19 mouse cellular contexts compared by ENCODE assay signal in the genomic region with DNA sequence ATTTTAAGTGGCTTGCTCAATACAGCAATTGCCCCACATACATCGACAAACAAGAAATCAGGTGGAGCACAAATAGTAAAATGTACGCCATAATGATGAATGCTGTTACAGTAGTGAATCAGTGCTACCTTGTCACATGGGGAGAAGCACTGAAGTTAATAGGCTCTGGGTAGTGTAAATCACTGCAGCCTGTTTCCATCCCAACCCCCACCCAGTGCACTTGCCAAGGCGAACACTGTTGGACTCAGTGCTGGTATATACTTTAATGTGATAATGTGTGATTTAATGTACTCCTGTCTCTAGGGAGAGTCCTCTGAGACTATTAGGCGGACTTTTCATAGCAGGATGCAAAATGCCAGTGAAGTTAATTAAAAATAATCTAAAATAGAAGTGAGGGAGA. TPM values are rescaled to one million over a fixed set of nuclear protein-coding genes. Genes with fewer than 3 reads are reported as not detected.
A peak's percentile ranks its signal among the peaks of the same experiment; 100 is the strongest.
DNase-seq lines count a peak whose midpoint lies in the region; ATAC-seq and TF ChIP-seq lines count a peak whose summit lies in the region.
"Had no signal": no experiment of that assay in that cellular context is flagged by ENCODE, and none has a peak within 500 bp of the region (broad histone marks: within the 10 kb centered on the region; RNA-seq: fewer than 3 reads in every experiment).

No protein-coding gene starts in this region.

- 62% methylated on average over 4 of the region's 4 CpGs for WGBS in heart, adult 2 months
- WGBS in neural tube, embryonic 13.5 days, result 61% methylated on average over 4 of the region's 4 CpGs
- WGBS in neural tube, embryonic 15.5 days, result 59% methylated on average over 4 of the region's 4 CpGs
- 96% methylated on average over 4 of the region's 4 CpGs for WGBS in macrophage (ENCODE audit: missing documents)

- no peak overlapping the region for H3K9ac ChIP-seq in heart, adult 2 months (ENCODE audit: low read depth, low read length)
- no peak overlapping the region for H3K9ac ChIP-seq in neural tube, embryonic 13.5 days
- no peak overlapping the region for H3K9ac ChIP-seq in neural tube, embryonic 15.5 days (replicated peaks)
- H3K9ac ChIP-seq: forebrain, embryonic 13.5 days; forebrain, postnatal 0 days had no signal

- intact Hi-C loops in heart, adult 2 months (cut with DNase I), result no loop called here
- intact Hi-C loops in heart, postnatal 36 days (cut with DNase I), result no loop called here

- no peak for TF ChIP-seq CTCF in heart, adult 2 months (IDR thresholded peaks at IDR 0.05)

- DNase-seq in heart, adult 2 months, result no peak
- DNase-seq in heart, postnatal 36 days, result no peak
- DNase-seq in kidney, postnatal 4 days, result peak; percentile 51 to 52
- DNase-seq in kidney, adult 18-20 months, result no peak
- DNase-seq in layer of hippocampus, postnatal 14 days (ENCODE audit: low spot score in 2 of 2), result no peak
- DNase-seq: adrenal gland, postnatal 14 days; cerebellum, adult 2 months; cerebellum, postnatal 10 days; forebrain, postnatal 0 days; gastrocnemius, postnatal 36 days; heart, adult 18-20 months had no signal

- peaks cover 18% of the 10 kb centered on the region for H3K4me1 ChIP-seq in heart, adult 2 months (ENCODE audit: control insufficient read depth, insufficient read depth, low read length)
- peaks cover 19% of the 10 kb centered on the region for H3K4me1 ChIP-seq in neural tube, embryonic 13.5 days (replicated peaks)
- peaks cover 15% of the 10 kb centered on the region for H3K4me1 ChIP-seq in neural tube, embryonic 15.5 days

- H3K36me3 ChIP-seq in heart, adult 2 months (ENCODE audit: control insufficient read depth, insufficient read depth, low read length), result peaks cover 48% of the 10 kb centered on the region
- H3K36me3 ChIP-seq in neural tube, embryonic 13.5 days, result no peaks in the 10 kb centered on the region
- no peaks in the 10 kb centered on the region for H3K36me3 ChIP-seq in neural tube, embryonic 15.5 days
- H3K36me3 ChIP-seq in macrophage (ENCODE audit: inconsistent target), result no peaks in the 10 kb centered on the region
- H3K36me3 ChIP-seq: G1E had no signal

- no peak overlapping the region for H3K4me2 ChIP-seq in neural tube, embryonic 13.5 days
- H3K4me2 ChIP-seq in neural tube, embryonic 15.5 days, result no peak overlapping the region
- H3K4me2 ChIP-seq: forebrain, embryonic 13.5 days; heart, embryonic 11.5 days had no signal

- no peak for TF ChIP-seq POLR2A in heart, adult 2 months (IDR thresholded peaks at IDR 0.05; ENCODE audit: insufficient read depth, low read depth, low read length)

- TF ChIP-seq EP300 in heart, adult 2 months (IDR thresholded peaks at IDR 0.05; ENCODE audit: insufficient read depth, low read depth, low read length), result no peak

- H3K27ac ChIP-seq in heart, adult 2 months, result peak overlapping the region; percentile 33; the same call in 1 of the 2 replicates
- no peak overlapping the region for H3K27ac ChIP-seq in neural tube, embryonic 13.5 days (replicated peaks)
- H3K27ac ChIP-seq in neural tube, embryonic 15.5 days (replicated peaks), result no peak overlapping the region
- peak overlapping the region; percentile 12; the same call in 1 of the 2 replicates for H3K27ac ChIP-seq in macrophage
- H3K27ac ChIP-seq: embryonic facial prominence, embryonic 10.5 days; forebrain, embryonic 13.5 days; hindbrain, postnatal 0 days had no signal

- ATAC-seq in neural tube, embryonic 13.5 days (ENCODE audit: low read depth), result peak; percentile 64
- no peak for ATAC-seq in neural tube, embryonic 15.5 days (ENCODE audit: low FRiP score)
- ATAC-seq: forebrain, embryonic 13.5 days; forebrain, postnatal 0 days; hindbrain, postnatal 0 days had no signal

- peaks cover 2% of the 10 kb centered on the region; the same call in 1 of the 2 replicates for H3K79me2 ChIP-seq in heart, adult 2 months (replicated peaks; ENCODE audit: control insufficient read depth, insufficient read depth, low read length)
- peaks cover 82% of the 10 kb centered on the region for H3K79me2 ChIP-seq in macrophage (ENCODE audit: inconsistent target)

- no peaks in the 10 kb centered on the region for H3K9me3 ChIP-seq in neural tube, embryonic 13.5 days
- H3K9me3 ChIP-seq in neural tube, embryonic 15.5 days (replicated peaks), result no peaks in the 10 kb centered on the region
- H3K9me3 ChIP-seq: embryonic facial prominence, embryonic 10.5 days; forebrain, embryonic 13.5 days had no signal

- H3K27me3 ChIP-seq in heart, adult 2 months (ENCODE audit: control insufficient read depth, insufficient read depth, low read length), result no peaks in the 10 kb centered on the region
- peaks cover 16% of the 10 kb centered on the region; the same call in 1 of the 2 replicates for H3K27me3 ChIP-seq in neural tube, embryonic 13.5 days
- H3K27me3 ChIP-seq in neural tube, embryonic 15.5 days (replicated peaks), result 0 out of 2 replicates have a peak, but pooled peaks cover 4% of the 10 kb centered on the region
- H3K27me3 ChIP-seq: forebrain, embryonic 13.5 days had no signal

- no peak overlapping the region; the same call in 1 of the 2 replicates for H3K4me3 ChIP-seq in heart, adult 2 months
- H3K4me3 ChIP-seq in neural tube, embryonic 13.5 days, result no peak overlapping the region
- no peak overlapping the region for H3K4me3 ChIP-seq in neural tube, embryonic 15.5 days (replicated peaks)
- H3K4me3 ChIP-seq in macrophage (ENCODE audit: inconsistent target), result no peak overlapping the region
- H3K4me3 ChIP-seq: embryonic facial prominence, embryonic 10.5 days; forebrain, embryonic 13.5 days had no signal

RNA-seq across cellular contexts. Expression of a gene that starts 3.8 kb away (rescaled TPM):
- 10 to 100 TPM; 14.5 to 15.3 TPM for total RNA-seq in heart, adult 2 months (2021)
- 5.3 and 10.3 TPM in 2 replicates for polyA plus RNA-seq in heart, adult 2 months (2012; rRNA removed)
- total RNA-seq in heart, postnatal 36 days (2021), result 10 to 100 TPM; 15.3 to 17.9 TPM
- 0.57 and 1.2 TPM in 2 replicates for polyA plus RNA-seq in neural tube, embryonic 13.5 days (2015; fragmentation: Nextera tagmentation; extraction: Ambion mirVana)
- polyA plus RNA-seq in neural tube, embryonic 15.5 days (2015; fragmentation: Nextera tagmentation; extraction: Ambion mirVana), result 1.1 and 1.5 TPM in 2 replicates
- 1,000 to 10,000 TPM in 3 of 26 experiments, 100 to 1,000 TPM in 23; 207 to 1,244 (median 399) TPM for total RNA-seq in macrophage (2018; cell fraction: chromatin; rRNA removed)
- total RNA-seq in macrophage (2018; cell fraction: cytosol; rRNA removed), result 100 to 1,000 TPM; 164 to 281 (median 201) TPM
- 100 to 1,000 TPM; 193 to 717 (median 422) TPM for total RNA-seq in macrophage (2018; cell fraction: nucleus; rRNA removed)
- 136 to 190 TPM (median 180 TPM) in 3 replicates for polyA plus RNA-seq in macrophage (2018)
- total RNA-seq in layer of hippocampus, postnatal 14 days (2021), result 1 to 10 TPM; 3.7 to 5.2 TPM
- polyA plus RNA-seq: G1E had no signal

Comparison
In these comparisons a context has a peak if more than half of its experiments do, and no peak if none do; other contexts are left out.
1. DNase-seq: peak in kidney, postnatal 4 days (2 of 2); none in heart, adult 2 months (0 of 2), heart, postnatal 36 days (0 of 2), kidney, adult 18-20 months (single experiment) and layer of hippocampus, postnatal 14 days (0 of 2).
2. H3K27ac ChIP-seq: peak in heart, adult 2 months (single experiment) and macrophage (single experiment); none in neural tube, embryonic 13.5 days (single experiment) and neural tube, embryonic 15.5 days (single experiment).
3. RNA of a gene that starts 3.8 kb away (polyA plus RNA-seq): 136 to 190 TPM in macrophage; 5.3 to 10.3 TPM in heart, adult 2 months, 1.1 to 1.5 TPM in neural tube, embryonic 15.5 days and 0.57 to 1.2 TPM in neural tube, embryonic 13.5 days; every median in the first group is over 10 times any median in the second.